Mouse (Mus musculus): ENCODE measurements around the gene Hfe. TPM values are rescaled to one million over a fixed set of nuclear protein-coding genes. Genes with fewer than 3 reads are reported as not detected.
"Not testable (repeated sequence)": the region's sequence is repeated elsewhere in the genome, so short reads cannot be mapped to it uniquely, and the experiment has no call there.

Gene Hfe
- polyA plus RNA-seq, 1 experiment from 2014 or later = 2.2 TPM

DNA sequence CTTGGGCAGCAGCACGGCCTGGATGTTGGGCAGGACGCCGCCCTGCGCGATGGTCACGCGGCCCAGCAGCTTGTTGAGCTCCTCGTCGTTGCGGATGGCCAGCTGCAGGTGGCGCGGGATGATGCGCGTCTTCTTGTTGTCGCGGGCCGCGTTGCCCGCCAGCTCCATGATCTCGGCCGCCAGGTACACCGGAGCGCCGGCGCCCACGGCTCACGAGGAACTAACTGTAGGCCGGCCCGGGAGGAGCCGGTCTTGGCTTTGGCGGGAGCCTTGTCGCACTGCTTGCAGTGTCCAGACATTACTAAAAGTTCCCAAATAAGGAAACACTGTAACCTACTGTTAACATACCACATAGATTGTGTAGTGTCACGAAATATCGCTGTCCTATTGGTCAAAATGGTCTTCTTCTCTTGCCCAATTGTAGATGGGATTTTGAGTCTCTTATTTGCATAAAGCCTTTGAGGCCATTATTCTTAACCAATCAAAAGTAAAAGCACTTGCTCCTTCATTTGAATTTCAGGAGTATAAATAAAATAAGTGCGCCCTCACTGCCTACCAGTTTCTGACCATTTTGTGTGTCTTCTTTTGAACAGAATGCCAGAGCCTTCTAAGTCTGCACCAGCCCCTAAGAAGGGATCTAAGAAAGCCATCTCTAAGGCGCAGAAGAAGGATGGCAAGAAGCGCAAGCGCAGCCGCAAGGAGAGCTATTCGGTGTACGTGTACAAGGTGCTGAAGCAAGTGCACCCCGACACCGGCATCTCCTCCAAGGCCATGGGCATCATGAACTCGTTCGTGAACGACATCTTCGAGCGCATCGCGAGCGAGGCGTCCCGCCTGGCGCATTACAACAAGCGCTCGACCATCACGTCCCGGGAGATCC, 35.8 kb upstream of the Hfe start, which contains the start of gene Hist1h2bb:
Gene Hist1h2bb (plus strand): TSS at position 534 of the 880 bp plus-strand sequence.
- not testable (repeated sequence) for H3K36me3 ChIP-seq (ENCODE audit: control insufficient read depth, insufficient read depth, low read length); H3K4me1 ChIP-seq (replicated peaks; ENCODE audit: control insufficient read depth, insufficient read depth, low read length); H3K9me3 ChIP-seq (ENCODE audit: control insufficient read depth, low read length); H3K27me3 ChIP-seq (ENCODE audit: control insufficient read depth, insufficient read depth, low read length)
- Histone ChIP-seq H3K4me3 (ENCODE audit: low read depth, low read length) (peak within 1 kb of the TSS; percentile 38), H3K4me2 (ENCODE audit: low read depth, low read length, severe bottlenecking) (peak within 1 kb of the TSS; percentile 60), H3K27ac (ENCODE audit: low read depth, low read length) (peak within 1 kb of the TSS; percentile 99), H3K9ac (ENCODE audit: low read length) (peak within 1 kb of the TSS; percentile 81)
- DNase-seq (ENCODE audit: low spot score) = peak; percentile 87
- ATAC-seq (replicated peaks; ENCODE audit: low FRiP score) = peak; percentile 90
- under 1% methylated on average over 36 of the region's 58 CpGs for WGBS

DNA sequence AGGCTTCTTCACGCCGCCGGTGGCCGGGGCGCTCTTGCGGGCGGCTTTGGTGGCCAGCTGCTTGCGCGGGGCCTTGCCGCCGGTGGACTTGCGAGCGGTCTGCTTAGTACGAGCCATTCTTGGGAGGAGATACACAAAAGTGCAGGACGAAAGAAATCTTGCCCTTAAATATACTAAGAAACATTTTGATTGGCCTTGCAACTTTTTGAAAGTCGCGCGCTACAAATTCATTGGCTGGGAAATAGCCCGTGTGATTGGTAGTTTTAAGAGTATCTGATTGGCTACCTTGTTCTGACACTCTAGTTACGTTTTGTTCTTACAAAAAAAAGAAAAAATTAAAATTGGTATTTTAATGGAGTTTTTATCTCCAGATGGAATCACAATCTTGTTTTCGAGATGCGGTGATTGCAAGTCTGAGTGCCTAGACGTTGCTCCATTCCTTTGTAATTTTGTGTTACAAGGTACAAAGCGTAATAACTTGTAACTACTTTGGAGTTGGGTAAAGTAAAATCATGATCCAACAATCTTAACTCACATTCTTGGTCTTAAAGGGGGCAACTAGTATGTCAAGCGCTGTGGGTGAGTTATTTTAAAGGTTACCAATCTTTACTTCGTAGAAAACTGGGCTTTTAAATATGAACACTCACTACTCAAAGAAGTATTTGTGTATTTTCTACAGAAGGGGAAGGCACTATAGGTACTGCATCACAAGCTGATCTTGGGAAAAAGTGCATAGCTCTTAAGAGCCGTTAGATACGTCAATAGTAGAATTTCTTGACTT, 34.9 kb upstream of the Hfe start, which contains the start of gene Hist1h3c:
Gene Hist1h3c (minus strand): TSS at position 222 of the 781 bp plus-strand sequence.
- peak within 1 kb of the TSS; percentile 99 for H3K27ac ChIP-seq (ENCODE audit: low read depth, low read length)
- H3K9ac ChIP-seq (ENCODE audit: low read length) = peak within 1 kb of the TSS; percentile 81
- ATAC-seq (replicated peaks; ENCODE audit: low FRiP score) (peak; percentile 76), DNase-seq (ENCODE audit: low spot score) (peak; percentile 84)
- no peaks in the 10 kb centered on the region; the same call in 1 of the 2 replicates for H3K4me1 ChIP-seq (replicated peaks; ENCODE audit: control insufficient read depth, insufficient read depth, low read length)
- no peaks in the 10 kb centered on the region for H3K9me3 ChIP-seq (ENCODE audit: control insufficient read depth, low read length)
- H3K4me2 ChIP-seq (ENCODE audit: low read depth, low read length, severe bottlenecking) = peak within 1 kb of the TSS; percentile 59
- WGBS = under 1% methylated on average over 23 of the region's 28 CpGs
- peak within 1 kb of the TSS; percentile 38 for H3K4me3 ChIP-seq (ENCODE audit: low read depth, low read length)
- H3K36me3 ChIP-seq (ENCODE audit: control insufficient read depth, insufficient read depth, low read length) = no peaks in the 10 kb centered on the region
- H3K27me3 ChIP-seq (ENCODE audit: control insufficient read depth, insufficient read depth, low read length) = no peaks in the 10 kb centered on the region

DNA sequence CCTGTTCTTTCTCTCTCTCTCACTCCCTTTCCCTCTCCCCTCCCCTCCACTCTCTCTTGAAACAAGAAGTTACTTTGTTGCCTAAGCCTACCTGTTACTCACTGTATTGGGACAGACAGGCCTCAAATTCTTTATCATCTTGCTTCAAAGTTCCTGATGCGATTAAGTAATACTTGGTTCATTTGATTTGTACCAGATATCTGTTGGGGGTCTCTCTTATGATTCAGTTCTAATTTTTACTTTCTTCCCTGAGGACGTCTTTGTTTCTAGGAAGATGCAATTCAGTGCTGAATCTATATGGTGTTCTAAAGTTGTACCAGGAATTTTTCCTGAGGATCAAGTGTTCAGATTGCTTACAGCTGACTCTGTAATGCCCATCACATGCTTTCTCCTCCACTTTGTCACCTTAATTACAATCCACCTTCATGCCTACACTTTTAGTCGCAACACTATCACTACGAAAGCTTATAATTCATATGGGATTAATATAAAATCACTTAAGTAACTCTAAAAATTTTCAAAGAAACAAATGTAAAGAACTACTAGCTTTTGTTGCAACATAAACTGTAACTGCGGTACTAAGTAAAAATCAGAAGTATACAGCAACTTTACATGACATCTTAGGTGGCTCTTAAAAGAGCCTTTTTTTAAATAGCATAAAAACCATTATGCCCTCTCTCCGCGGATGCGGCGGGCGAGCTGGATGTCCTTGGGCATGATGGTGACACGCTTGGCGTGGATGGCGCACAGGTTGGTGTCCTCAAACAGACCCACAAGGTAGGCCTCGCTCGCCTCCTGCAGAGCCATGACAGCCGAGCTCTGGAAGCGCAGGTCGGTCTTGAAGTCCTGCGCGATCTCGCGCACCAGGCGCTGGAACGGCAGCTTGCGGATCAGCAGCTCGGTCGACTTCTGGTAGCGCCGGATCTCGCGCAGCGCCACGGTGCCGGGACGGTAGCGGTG, 34.0 kb upstream of the Hfe start:
- ATAC-seq (replicated peaks; ENCODE audit: low FRiP score) (peak; percentile 0; the same call in 1 of the 2 replicates), DNase-seq (ENCODE audit: low spot score) (no peak)
- Histone ChIP-seq H3K4me2 (ENCODE audit: low read depth, low read length, severe bottlenecking) (peak overlapping the region; percentile 58), H3K36me3 (ENCODE audit: control insufficient read depth, insufficient read depth, low read length) (no peaks in the 10 kb centered on the region), H3K27me3 (ENCODE audit: control insufficient read depth, insufficient read depth, low read length) (no peaks in the 10 kb centered on the region), H3K27ac (ENCODE audit: low read depth, low read length) (peak overlapping the region; percentile 99), H3K4me1 (replicated peaks; ENCODE audit: control insufficient read depth, insufficient read depth, low read length) (no peaks in the 10 kb centered on the region; the same call in 1 of the 2 replicates), H3K9me3 (ENCODE audit: control insufficient read depth, low read length) (no peaks in the 10 kb centered on the region), H3K9ac (ENCODE audit: low read length) (peak overlapping the region; percentile 75), H3K4me3 (ENCODE audit: low read depth, low read length) (peak overlapping the region; percentile 38)
- WGBS = 2% methylated on average over 13 of the region's 36 CpGs

DNA sequence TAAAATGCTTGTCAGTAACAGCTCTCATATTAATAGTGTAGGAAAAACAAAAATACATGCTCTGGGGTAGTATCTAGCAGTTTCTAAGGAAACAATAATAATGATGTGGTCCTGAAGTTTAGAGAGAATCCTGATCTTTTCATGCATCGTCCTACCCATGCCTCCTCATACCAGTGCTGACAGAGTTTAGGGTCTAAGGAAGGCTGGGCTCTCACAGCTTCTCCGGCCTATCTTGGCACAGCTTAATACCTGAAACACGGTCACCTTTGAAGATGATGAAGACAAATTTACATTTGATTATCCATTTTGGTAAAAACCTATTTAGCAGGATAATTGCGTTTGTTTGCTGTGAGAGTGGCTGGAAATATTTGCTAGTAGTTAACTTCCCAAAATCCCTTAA, 33.3 kb upstream of the Hfe start:
- H3K27ac ChIP-seq (ENCODE audit: low read depth, low read length) = peak overlapping the region; percentile 99
- no peaks in the 10 kb centered on the region; the same call in 1 of the 2 replicates for H3K4me1 ChIP-seq (replicated peaks; ENCODE audit: control insufficient read depth, insufficient read depth, low read length)
- 0 out of 2 replicates have a peak overlapping the region, but pooled peaks have one; percentile 38 for H3K4me3 ChIP-seq (ENCODE audit: low read depth, low read length)
- DNase-seq (ENCODE audit: low spot score) = no peak
- no peaks in the 10 kb centered on the region for H3K27me3 ChIP-seq (ENCODE audit: control insufficient read depth, insufficient read depth, low read length)
- 53% methylated on average over 4 of the region's 4 CpGs for WGBS
- ATAC-seq (replicated peaks; ENCODE audit: low FRiP score) = no peak
- H3K9me3 ChIP-seq (ENCODE audit: control insufficient read depth, low read length) = no peaks in the 10 kb centered on the region
- peak overlapping the region; percentile 75 for H3K9ac ChIP-seq (ENCODE audit: low read length)
- peak overlapping the region; percentile 58 for H3K4me2 ChIP-seq (ENCODE audit: low read depth, low read length, severe bottlenecking)
- no peaks in the 10 kb centered on the region for H3K36me3 ChIP-seq (ENCODE audit: control insufficient read depth, insufficient read depth, low read length)

DNA sequence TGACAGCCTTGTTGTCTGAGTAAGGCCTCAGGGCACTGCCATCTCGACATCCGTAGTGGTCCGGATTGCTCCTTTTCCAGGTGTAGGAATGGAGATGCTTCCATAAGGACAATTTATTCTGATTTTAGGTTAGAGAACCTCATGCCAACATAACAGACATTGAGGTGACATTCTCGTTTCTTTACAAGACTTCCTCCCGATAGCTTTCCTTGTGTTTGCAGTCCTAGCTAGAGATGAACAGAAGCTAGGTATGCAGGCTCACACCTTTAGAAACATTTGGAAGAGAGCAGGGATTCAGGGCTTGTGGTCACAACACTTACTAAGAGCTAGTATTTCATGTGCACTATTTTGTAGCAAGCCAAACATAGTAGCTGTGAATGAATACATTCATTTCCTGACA, 32.6 kb upstream of the Hfe start:
- Histone ChIP-seq H3K4me1 (replicated peaks; ENCODE audit: control insufficient read depth, insufficient read depth, low read length) (no peaks in the 10 kb centered on the region; the same call in 1 of the 2 replicates), H3K27ac (ENCODE audit: low read depth, low read length) (peak overlapping the region; percentile 47; the same call in 1 of the 2 replicates), H3K4me2 (ENCODE audit: low read depth, low read length, severe bottlenecking) (no peak overlapping the region), H3K9me3 (ENCODE audit: control insufficient read depth, low read length) (no peaks in the 10 kb centered on the region), H3K27me3 (ENCODE audit: control insufficient read depth, insufficient read depth, low read length) (no peaks in the 10 kb centered on the region), H3K4me3 (ENCODE audit: low read depth, low read length) (no peak overlapping the region), H3K36me3 (ENCODE audit: control insufficient read depth, insufficient read depth, low read length) (no peaks in the 10 kb centered on the region), H3K9ac (ENCODE audit: low read length) (no peak overlapping the region)
- ATAC-seq (replicated peaks; ENCODE audit: low FRiP score) (no peak), DNase-seq (ENCODE audit: low spot score) (no peak)
- WGBS = 87% methylated on average over 5 of the region's 5 CpGs

DNA sequence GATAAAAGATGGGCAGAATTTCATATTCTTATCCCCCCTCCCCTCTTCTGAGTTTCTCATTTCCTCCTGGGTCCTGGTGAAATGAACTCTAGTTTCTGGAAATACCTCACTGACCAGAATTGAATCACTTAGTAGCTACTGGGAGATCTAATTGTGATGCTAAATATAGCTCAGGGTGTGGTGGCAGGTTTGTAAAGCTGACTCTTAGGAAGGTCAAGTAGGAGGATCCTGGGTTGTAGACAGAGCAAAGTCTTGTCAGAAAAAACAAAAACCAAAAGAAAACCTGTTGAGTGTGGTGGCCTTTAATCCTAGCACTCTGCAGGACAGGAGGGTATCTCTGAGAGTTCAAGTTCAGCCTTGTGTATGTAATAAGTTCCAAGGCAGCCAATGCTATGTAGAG, 31.4 kb upstream of the Hfe start:
- Histone ChIP-seq H3K27me3 (ENCODE audit: control insufficient read depth, insufficient read depth, low read length) (no peaks in the 10 kb centered on the region), H3K27ac (ENCODE audit: low read depth, low read length) (no peak overlapping the region), H3K9me3 (ENCODE audit: control insufficient read depth, low read length) (no peaks in the 10 kb centered on the region), H3K9ac (ENCODE audit: low read length) (no peak overlapping the region), H3K4me2 (ENCODE audit: low read depth, low read length, severe bottlenecking) (no peak overlapping the region), H3K4me3 (ENCODE audit: low read depth, low read length) (no peak overlapping the region), H3K36me3 (ENCODE audit: control insufficient read depth, insufficient read depth, low read length) (no peaks in the 10 kb centered on the region), H3K4me1 (replicated peaks; ENCODE audit: control insufficient read depth, insufficient read depth, low read length) (no peaks in the 10 kb centered on the region; the same call in 1 of the 2 replicates)
- ATAC-seq (replicated peaks; ENCODE audit: low FRiP score) = no peak
- no peak for DNase-seq (ENCODE audit: low spot score)

DNA sequence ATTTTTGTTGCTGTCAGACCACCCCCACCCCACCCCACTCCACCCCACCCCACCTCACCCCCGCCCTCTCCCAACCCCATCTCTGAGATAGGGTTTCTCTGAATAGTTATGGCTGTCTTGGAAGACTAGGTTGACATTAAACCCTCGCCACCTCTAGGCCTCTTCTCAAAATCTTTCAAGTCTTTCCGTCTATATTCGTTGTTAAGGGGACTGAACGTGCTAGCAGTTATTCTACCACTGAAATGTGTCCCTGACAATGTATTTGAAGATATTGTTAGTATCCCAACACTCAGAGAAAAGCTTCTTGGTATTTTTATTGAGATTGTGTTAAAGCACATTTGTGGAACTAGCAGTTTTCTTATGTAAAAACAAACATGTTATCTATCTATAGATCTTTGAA, 30.3 kb upstream of the Hfe start:
- 71% methylated on average over 5 of the region's 5 CpGs for WGBS
- H3K4me2 ChIP-seq (ENCODE audit: low read depth, low read length, severe bottlenecking) = peak overlapping the region; percentile 95; the same call in 1 of the 2 replicates
- H3K9me3 ChIP-seq (ENCODE audit: control insufficient read depth, low read length) = no peaks in the 10 kb centered on the region
- DNase-seq (ENCODE audit: low spot score) (no peak), ATAC-seq (replicated peaks; ENCODE audit: low FRiP score) (no peak)
- H3K9ac ChIP-seq (ENCODE audit: low read length) = no peak overlapping the region
- no peak overlapping the region for H3K4me3 ChIP-seq (ENCODE audit: low read depth, low read length)
- no peaks in the 10 kb centered on the region for H3K36me3 ChIP-seq (ENCODE audit: control insufficient read depth, insufficient read depth, low read length)
- H3K27me3 ChIP-seq (ENCODE audit: control insufficient read depth, insufficient read depth, low read length) = no peaks in the 10 kb centered on the region
- H3K4me1 ChIP-seq (replicated peaks; ENCODE audit: control insufficient read depth, insufficient read depth, low read length) = no peaks in the 10 kb centered on the region; the same call in 1 of the 2 replicates
- no peak overlapping the region for H3K27ac ChIP-seq (ENCODE audit: low read depth, low read length)
